ENCODE assay signal across 10 mouse cellular contexts in genomic region chr9:111275156-111275555, GRCm38 (mm10). TPM values are rescaled to one million over a fixed set of nuclear protein-coding genes. Genes with fewer than 3 reads are reported as not detected.
DNase-seq lines count a peak whose midpoint lies in the region; ATAC-seq and TF ChIP-seq lines count a peak whose summit lies in the region.
"Had no signal": no experiment of that assay in that cellular context is flagged by ENCODE, and none has a peak within 500 bp of the region (broad histone marks: within the 10 kb centered on the region; RNA-seq: fewer than 3 reads in every experiment).

No protein-coding gene starts in this region.

- no peaks in the 10 kb centered on the region for H3K9me3 ChIP-seq in MEL (replicated peaks; ENCODE audit: insufficient read depth, low read length)
- no peaks in the 10 kb centered on the region for H3K9me3 ChIP-seq in hindbrain, embryonic 14.5 days (ENCODE audit: control insufficient read depth, low read length)

- peaks cover 44% of the 10 kb centered on the region for H3K79me2 ChIP-seq in MEL (ENCODE audit: control insufficient read depth, insufficient read depth, low read length, poor library complexity)

- peak; percentile 32 for DNase-seq in embryo, embryonic 11 days
- no peak for DNase-seq in embryo, embryonic 10 days (ENCODE audit: low spot score)
- DNase-seq in MEL (ENCODE audit: low read depth, low spot score) = peak; percentile 47
- no peak for DNase-seq in hindbrain, embryonic 14.5 days (ENCODE audit: low spot score)
- peak; percentile 61 for DNase-seq in lung, postnatal 10 days
- DNase-seq in thymus, postnatal 25 days = peak; percentile 30
- DNase-seq in left cerebral cortex, postnatal 14 days (ENCODE audit: low spot score in 2 of 2) = no peak
- DNase-seq in left cerebral cortex, adult 8-10 months (ENCODE audit: low spot score in 2 of 2) = no peak

- TF ChIP-seq RAD21 in MEL (IDR thresholded peaks at IDR 0.05; ENCODE audit: low read depth, low read length) = no peak

- peak; percentile 46 to 51; a peak in 3 of 4 replicates for TF ChIP-seq EP300 in MEL (IDR thresholded peaks at IDR 0.05; ENCODE audit: low read depth in 1 of 2, low read length in 2 of 2)

- peaks cover 7 to 11% of the 10 kb centered on the region in 2 experiments for H3K4me1 ChIP-seq in MEL (ENCODE audit: control insufficient read depth in 1 of 2, insufficient read depth in 2 of 2, low read length in 2 of 2)
- H3K4me1 ChIP-seq in hindbrain, embryonic 14.5 days (replicated peaks; ENCODE audit: control insufficient read depth, insufficient read depth, low read length) = peaks cover 47% of the 10 kb centered on the region

- TF ChIP-seq CTCF in MEL (IDR thresholded peaks at IDR 0.05 in 2 of 3, conservative IDR thresholded peaks at IDR 0.05 in 1 of 3; ENCODE audit: control insufficient read depth in 1 of 3, insufficient read depth in 1 of 3, low read depth in 2 of 3, low read length in 3 of 3, poor library complexity in 1 of 3, severe bottlenecking in 1 of 3) = no peak

- TF ChIP-seq POLR2A in MEL (IDR thresholded peaks at IDR 0.05; ENCODE audit: control insufficient read depth in 1 of 2, insufficient read depth in 1 of 2, low read depth in 1 of 2, low read length in 2 of 2, poor library complexity in 1 of 2) = no peak

- no peak for ATAC-seq in hindbrain, embryonic 14.5 days (ENCODE audit: low FRiP score)
- ATAC-seq: Patski had no signal

- no peaks in the 10 kb centered on the region for H3K27me3 ChIP-seq in MEL (ENCODE audit: control insufficient read depth in 1 of 2, insufficient read depth in 2 of 2, low read length in 2 of 2)
- H3K27me3 ChIP-seq in hindbrain, embryonic 14.5 days (ENCODE audit: control insufficient read depth, insufficient read depth, low read length) = no peaks in the 10 kb centered on the region
- H3K27me3 ChIP-seq: Patski had no signal

- no peak overlapping the region for H3K9ac ChIP-seq in MEL (ENCODE audit: control insufficient read depth, low read depth, low read length, poor library complexity, severe bottlenecking)
- H3K9ac ChIP-seq in hindbrain, embryonic 14.5 days = 0 out of 2 replicates have a peak overlapping the region, but pooled peaks have one; percentile 25

- peak overlapping the region in 1 of 2 experiments; percentile 8; a peak in 2 of 4 replicates for H3K4me3 ChIP-seq in MEL (ENCODE audit: control insufficient read depth in 1 of 2, insufficient read depth in 1 of 2, low read depth in 2 of 2, low read length in 2 of 2)
- 0 out of 2 replicates have a peak overlapping the region, but pooled peaks have one; percentile 1 for H3K4me3 ChIP-seq in hindbrain, embryonic 14.5 days (replicated peaks; ENCODE audit: low read length)

- peaks cover 0 to 46% of the 10 kb centered on the region in 2 experiments for H3K36me3 ChIP-seq in MEL (ENCODE audit: control insufficient read depth in 1 of 2, insufficient read depth in 2 of 2, low read length in 2 of 2)
- H3K36me3 ChIP-seq in hindbrain, embryonic 14.5 days (replicated peaks; ENCODE audit: control insufficient read depth, insufficient read depth) = peaks cover 54% of the 10 kb centered on the region

- intact Hi-C loops in left cerebral cortex, postnatal 14 days (cut with DNase I) = no loop called here

- H3K4me2 ChIP-seq in hindbrain, embryonic 14.5 days (replicated peaks) = peak overlapping the region; percentile 87

- 59% methylated on average over 1 of the region's 1 CpGs for WGBS in hindbrain, embryonic 14.5 days

- H3K27ac ChIP-seq in MEL (ENCODE audit: control insufficient read depth, low read depth, low read length) = no peak overlapping the region
- H3K27ac ChIP-seq in hindbrain, embryonic 14.5 days = no peak overlapping the region

TF ChIP-seq in MEL, 35 proteins besides CTCF, POLR2A, EP300 and RAD21:
- TF ChIP-seq GATA1 (IDR thresholded peaks at IDR 0.05; ENCODE audit: low read depth, low read length) = peak; percentile 61
- peak; percentile 61; the same call in 1 of the 2 replicates for TF ChIP-seq ETS1 (IDR thresholded peaks at IDR 0.05; ENCODE audit: low read depth, low read length)
- no peak for TF ChIP-seq E2F4 (IDR thresholded peaks at IDR 0.05; ENCODE audit: borderline replicate concordance, low read depth, low read length)
- TF ChIP-seq CHD2 (IDR thresholded peaks at IDR 0.05; ENCODE audit: low read length) = peak; percentile 36; the same call in 1 of the 2 replicates
- TF ChIP-seq RCOR1 (IDR thresholded peaks at IDR 0.05; ENCODE audit: low read depth, low read length) = peak; percentile 89
- peak; percentile 66; the same call in 1 of the 2 replicates for TF ChIP-seq CHD1 (IDR thresholded peaks at IDR 0.05; ENCODE audit: low read depth, low read length)
TF ChIP-seq in MEL: peak in this region for 5.

RNA-seq across cellular contexts. Expression of gene Epm2aip1, which starts 3.4 kb away (rescaled TPM):
- 3.3 and 3.4 TPM in 2 replicates for total RNA-seq in MEL (2012; rRNA removed)
- polyA plus RNA-seq in MEL (2012; ENCODE audit: insufficient read depth in 1 of 2, insufficient read length in 2 of 2, low read depth in 1 of 2, low replicate concordance in 2 of 2, missing spikeins in 1 of 2) = 1 to 10 TPM in 1 of 2 experiments, not detected in 1; 7.4 TPM
- 81.3 and 98.0 TPM in 2 replicates for polyA plus RNA-seq in hindbrain, embryonic 14.5 days (2014; fragmentation: Nextera tagmentation; extraction: Ambion mirVana)
- 10 to 100 TPM; 78.2 to 81.9 TPM for total RNA-seq in left cerebral cortex, postnatal 14 days (2021)
- 10 to 100 TPM; 78.9 to 89.4 (median 83.4) TPM for total RNA-seq in left cerebral cortex, adult 8-10 months (2022)

RNA-seq across cellular contexts. Expression of gene Mlh1, which starts 3.6 kb away (rescaled TPM):
- total RNA-seq in MEL (2012; rRNA removed) = 21.8 and 22.4 TPM in 2 replicates
- polyA plus RNA-seq in MEL (2012; ENCODE audit: insufficient read depth in 1 of 2, insufficient read length in 2 of 2, low read depth in 1 of 2, low replicate concordance in 2 of 2, missing spikeins in 1 of 2) = 10 to 100 TPM in 1 of 2 experiments, not detected in 1; 31.7 TPM
- 27.0 and 27.4 TPM in 2 replicates for polyA plus RNA-seq in hindbrain, embryonic 14.5 days (2014; fragmentation: Nextera tagmentation; extraction: Ambion mirVana)
- 10 to 100 TPM; 16.8 to 17.9 TPM for total RNA-seq in left cerebral cortex, postnatal 14 days (2021)
- 10 to 100 TPM; 13.1 to 20.9 (median 16.4) TPM for total RNA-seq in left cerebral cortex, adult 8-10 months (2022)

RNA-seq across cellular contexts. Expression of gene Trank1, which starts 36.4 kb away (rescaled TPM):
- total RNA-seq in MEL (2012; rRNA removed) = not detected in 2 replicates
- not detected for polyA plus RNA-seq in MEL (2012; ENCODE audit: insufficient read depth in 1 of 2, insufficient read length in 2 of 2, low read depth in 1 of 2, low replicate concordance in 2 of 2, missing spikeins in 1 of 2)
- 12.6 and 15.6 TPM in 2 replicates for polyA plus RNA-seq in hindbrain, embryonic 14.5 days (2014; fragmentation: Nextera tagmentation; extraction: Ambion mirVana)
- 100 to 1,000 TPM; 222 to 227 TPM for total RNA-seq in left cerebral cortex, postnatal 14 days (2021)
- total RNA-seq in left cerebral cortex, adult 8-10 months (2022) = 100 to 1,000 TPM; 256 to 279 (median 263) TPM
- polyA plus RNA-seq: liver, adult 2 months had no signal

Comparison
In these comparisons a context has a peak if more than half of its experiments do, and no peak if none do; other contexts are left out.
1. DNase-seq: peak in embryo, embryonic 11 days (single experiment), MEL (single experiment), lung, postnatal 10 days (single experiment) and thymus, postnatal 25 days (single experiment); none in embryo, embryonic 10 days (single experiment), hindbrain, embryonic 14.5 days (single experiment), left cerebral cortex, postnatal 14 days (0 of 2) and left cerebral cortex, adult 8-10 months (0 of 2).
2. RNA of gene Epm2aip1, which starts 3.4 kb away (total RNA-seq): 78.9 to 89.4 TPM in left cerebral cortex, adult 8-10 months and 78.2 to 81.9 TPM in left cerebral cortex, postnatal 14 days; 3.3 to 3.4 TPM in MEL; every median in the first group is over 10 times any median in the second.
3. RNA of gene Trank1, which starts 36.4 kb away (total RNA-seq): 256 to 279 TPM in left cerebral cortex, adult 8-10 months and 222 to 227 TPM in left cerebral cortex, postnatal 14 days; not detected in MEL; every median in the first group is over 100 times any median in the second.